Mouse (Mus musculus) intestine, embryonic 15.5 days (tissue): Measurements from ENCODE around the gene Npcd. TPM values are rescaled to one million over a fixed set of nuclear protein-coding genes. Genes with fewer than 3 reads are reported as not detected.

Source experiments
- ATAC-seq: fragments of 200-750 bp; cut with Nextera tagmentation; 2 replicates; pipeline ENCODE4 v1.8.0; 2017; ENCODE audit warnings: moderate TSS enrichment, moderate library complexity
- H3K27ac ChIP-seq: fragments of 300-500 bp; sonication (generic); 2 replicates; pipeline ENCODE4 v1.5.1; 2015; ENCODE audit warnings: mild to moderate bottlenecking, inconsistent platforms
- H3K27me3 ChIP-seq: fragments of 300-500 bp; sonication (generic); replicated peaks from 2 replicates; pipeline ENCODE4 v1.6.1; 2015; ENCODE audit warnings: inconsistent platforms
- H3K36me3 ChIP-seq: fragments of 300-500 bp; sonication (generic); 2 replicates; pipeline ENCODE4 v1.6.1; 2015; ENCODE audit warnings: inconsistent platforms
- H3K4me1 ChIP-seq: fragments of 300-500 bp; sonication (generic); replicated peaks from 2 replicates; pipeline ENCODE4 v1.6.1; 2015; ENCODE audit warnings: inconsistent platforms
- H3K4me2 ChIP-seq: fragments of 300-500 bp; sonication (generic); replicated peaks from 2 replicates; pipeline ENCODE4 v1.6.1; 2015; ENCODE audit warnings: mild to moderate bottlenecking, inconsistent platforms
- H3K4me3 ChIP-seq: fragments of 300-500 bp; sonication (generic); replicated peaks from 2 replicates; pipeline ENCODE4 v1.5.1; 2015; ENCODE audit warnings: inconsistent platforms
- H3K9ac ChIP-seq: fragments of 300-500 bp; sonication (generic); 2 replicates; pipeline ENCODE4 v1.6.1; 2015; ENCODE audit warnings: inconsistent platforms
- H3K9me3 ChIP-seq: fragments of 300-500 bp; sonication (generic); 2 replicates; pipeline ENCODE4 v1.6.1; 2016; ENCODE audit warnings: inconsistent platforms
- WGBS: fragments of 180-500 bp; shearing (Covaris S2); methylation state at CpG from one replicate; pipeline ENCODE4 v1.1.7; 2015; 5-methylcytosine and 5-hydroxymethylcytosine counted together
- polyA plus RNA-seq: library from polyadenylated mRNA; unstranded; fragments of >200 nt; fragmentation: Nextera tagmentation; extraction: Ambion mirVana; gene quantifications from 2 replicates; pipeline ENCODE4 v1.2.1, GENCODE M21; 2015

Npcd gene
- polyA plus RNA-seq, 1 experiment from 2014 or later = 0.23 TPM

DNA sequence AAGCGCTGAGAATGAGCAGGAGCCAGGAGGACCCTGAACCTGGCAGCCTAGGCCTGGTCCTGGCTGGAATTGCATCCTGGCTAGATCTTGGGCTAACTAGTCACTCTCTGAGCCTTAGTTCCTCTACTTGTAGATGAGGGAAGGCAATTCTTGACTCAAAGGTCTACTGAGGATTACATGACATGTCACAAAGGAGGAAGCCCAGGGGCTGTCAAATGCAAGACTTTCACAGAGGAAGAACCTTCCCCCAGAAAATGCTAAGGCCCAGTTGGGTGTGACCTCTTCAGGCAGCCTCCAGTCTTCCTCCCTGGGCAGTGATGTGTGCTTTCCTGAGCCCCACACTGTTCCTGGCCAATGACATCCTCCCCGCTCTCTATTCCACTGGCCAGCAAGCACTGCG, 76.9 kb downstream of the Npcd start:
- no peaks in the 10 kb centered on the region for H3K36me3 ChIP-seq
- H3K9me3 ChIP-seq = no peaks in the 10 kb centered on the region
- H3K4me1 ChIP-seq = no peaks in the 10 kb centered on the region
- WGBS = 82% methylated on average over 3 of the region's 3 CpGs
- no peak overlapping the region for H3K27ac ChIP-seq
- H3K9ac ChIP-seq = no peak overlapping the region
- H3K27me3 ChIP-seq = no peaks in the 10 kb centered on the region
- H3K4me3 ChIP-seq = no peak overlapping the region
- H3K4me2 ChIP-seq = no peak overlapping the region
- no peak for ATAC-seq

DNA sequence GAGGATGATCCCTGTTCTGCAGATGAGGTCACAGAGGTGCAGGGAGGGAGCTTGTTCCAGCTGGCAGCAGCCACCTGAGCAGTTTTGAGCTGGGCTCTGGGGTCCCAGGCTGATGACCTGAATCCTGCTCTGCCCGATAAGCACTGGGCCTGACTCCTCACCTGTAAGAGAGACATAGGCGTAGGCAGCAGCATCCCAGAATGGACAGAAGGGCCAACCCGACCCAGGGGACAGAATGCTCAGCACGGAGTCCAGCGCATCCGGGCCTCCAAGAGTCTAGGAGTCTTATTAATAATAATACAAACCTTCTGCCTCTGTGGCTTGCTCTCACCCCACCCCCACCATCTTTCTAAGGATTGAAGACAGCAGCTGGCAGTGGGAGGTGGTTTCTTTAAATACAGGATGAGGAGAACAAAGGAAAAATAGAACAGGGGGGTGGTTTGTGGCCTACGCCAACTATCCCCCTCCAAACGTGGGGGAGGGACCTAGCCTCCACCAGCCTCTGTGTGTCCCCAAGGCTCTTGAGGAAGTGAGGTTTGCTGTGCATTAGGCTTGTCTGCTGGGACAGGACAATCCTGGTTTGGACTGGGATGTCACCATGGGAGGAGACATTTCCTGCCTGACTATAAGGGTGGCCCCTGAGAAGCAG, 77.9 kb downstream of the Npcd start:
- no peak overlapping the region for H3K4me3 ChIP-seq

DNA sequence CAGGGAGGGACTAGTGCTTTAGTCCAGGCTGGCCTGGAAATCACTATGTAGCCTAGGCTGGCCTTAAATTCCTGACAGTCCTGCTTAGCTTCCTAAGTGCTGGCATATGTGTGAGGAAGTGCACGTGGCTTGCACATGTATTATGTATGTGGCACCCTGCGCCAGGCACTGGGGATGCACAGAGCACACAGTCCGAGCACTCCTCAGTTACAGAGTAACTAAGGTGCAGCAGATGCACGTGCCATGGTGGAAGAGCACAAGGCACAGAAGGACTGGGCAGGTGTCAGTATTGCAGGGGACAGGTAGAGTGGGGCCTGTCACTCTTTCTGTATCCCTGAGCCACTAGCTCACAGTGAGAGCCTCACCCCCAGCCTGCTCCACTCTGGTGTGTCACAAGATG, 78.9 kb downstream of the Npcd start:
- ATAC-seq = no peak
- Histone ChIP-seq H3K27me3 (no peaks in the 10 kb centered on the region), H3K27ac (no peak overlapping the region), H3K9ac (no peak overlapping the region), H3K4me2 (no peak overlapping the region), H3K4me3 (no peak overlapping the region), H3K4me1 (no peaks in the 10 kb centered on the region), H3K9me3 (no peaks in the 10 kb centered on the region), H3K36me3 (no peaks in the 10 kb centered on the region)
- WGBS = 88% methylated on average over 4 of the region's 4 CpGs

More for the DNA sequence above, 77.9 kb downstream of the Npcd start:
- 69% methylated on average over 8 of the region's 8 CpGs for WGBS
- ATAC-seq = no peak
- Histone ChIP-seq H3K9ac (no peak overlapping the region), H3K4me2 (no peak overlapping the region), H3K4me1 (no peaks in the 10 kb centered on the region), H3K9me3 (no peaks in the 10 kb centered on the region), H3K27me3 (no peaks in the 10 kb centered on the region), H3K27ac (no peak overlapping the region), H3K36me3 (no peaks in the 10 kb centered on the region)

DNA sequence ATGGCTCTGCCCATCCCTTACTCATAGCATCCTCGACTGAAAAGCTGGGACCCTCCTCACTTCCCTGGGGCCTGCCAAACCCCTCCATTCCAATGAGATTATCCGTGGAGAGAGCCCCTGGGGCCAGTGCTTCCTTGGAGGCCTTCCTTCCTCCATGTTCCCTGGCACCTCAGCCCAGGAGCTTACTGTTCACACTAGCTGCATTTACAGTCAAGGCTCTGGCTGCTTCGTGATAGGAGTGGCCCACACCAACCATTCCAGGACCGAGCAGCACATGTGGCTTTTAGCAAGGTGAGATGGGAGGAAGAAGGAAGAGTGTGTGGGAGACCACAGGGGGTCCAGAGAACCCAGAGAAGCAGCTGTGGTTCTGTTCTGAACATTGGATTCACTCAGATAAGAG, 80.2 kb downstream of the Npcd start:
- Histone ChIP-seq H3K4me3 (no peak overlapping the region), H3K4me1 (no peaks in the 10 kb centered on the region), H3K9me3 (no peaks in the 10 kb centered on the region), H3K4me2 (no peak overlapping the region), H3K27me3 (no peaks in the 10 kb centered on the region), H3K27ac (no peak overlapping the region), H3K9ac (no peak overlapping the region), H3K36me3 (no peaks in the 10 kb centered on the region)
- no peak for ATAC-seq
- WGBS = 57% methylated on average over 4 of the region's 4 CpGs

DNA sequence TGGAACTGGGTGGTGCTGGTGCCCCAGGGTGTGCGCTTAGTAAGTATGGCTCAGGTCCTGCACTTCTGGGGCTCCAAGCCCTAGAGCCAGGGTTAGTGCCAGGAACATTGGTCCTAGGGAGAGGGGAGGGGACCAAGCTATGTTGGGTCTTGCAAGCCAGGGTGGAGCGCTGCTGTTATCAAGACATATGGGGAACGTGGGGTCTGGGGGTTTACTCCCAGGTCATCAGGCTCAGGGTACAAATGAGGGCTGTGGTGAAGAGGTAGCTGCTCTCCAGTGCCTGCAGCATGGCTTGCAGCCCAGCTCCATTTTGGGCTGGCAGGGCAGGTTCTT, 80.7 kb downstream of the Npcd start:
- Histone ChIP-seq H3K4me2 (no peak overlapping the region), H3K9ac (no peak overlapping the region), H3K27ac (no peak overlapping the region), H3K36me3 (no peaks in the 10 kb centered on the region), H3K9me3 (no peaks in the 10 kb centered on the region), H3K4me3 (no peak overlapping the region), H3K27me3 (no peaks in the 10 kb centered on the region), H3K4me1 (no peaks in the 10 kb centered on the region)
- 88% methylated on average over 3 of the region's 3 CpGs for WGBS
- ATAC-seq = no peak

DNA sequence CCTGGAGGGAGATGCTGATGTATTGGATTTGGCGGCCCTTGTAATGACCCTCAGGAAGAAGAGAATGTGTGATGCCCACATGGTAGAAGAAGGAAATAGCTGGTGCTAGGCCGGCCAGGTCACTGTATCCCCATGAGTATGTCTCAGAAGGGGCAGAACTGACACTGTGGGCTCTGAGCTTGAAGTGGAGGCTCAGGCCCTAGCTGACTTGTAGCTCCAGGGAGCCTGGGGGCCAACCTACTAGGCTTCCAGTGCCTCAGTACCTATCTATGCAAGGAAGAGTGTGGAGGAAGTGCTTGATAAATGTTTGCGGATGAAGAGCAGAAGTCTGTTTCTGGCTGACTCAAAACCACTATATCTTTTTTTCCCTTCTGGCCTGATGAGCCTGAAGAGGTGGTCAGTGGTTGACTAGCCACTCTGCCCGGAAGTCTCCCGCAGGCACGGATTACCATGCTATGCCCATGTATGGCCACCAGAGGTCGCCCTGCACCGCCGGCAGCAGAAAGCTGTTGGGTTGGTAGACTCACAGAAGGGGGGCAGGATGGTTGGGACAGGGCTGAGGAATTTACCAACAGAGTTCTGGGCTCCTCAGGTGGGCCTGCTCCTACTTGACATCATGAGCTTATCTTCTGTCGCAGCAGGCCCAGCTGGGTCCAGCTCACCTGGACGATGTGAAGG, 81.2 kb downstream of the Npcd start:
- WGBS = 21% methylated on average over 11 of the region's 11 CpGs
- no peaks in the 10 kb centered on the region for H3K9me3 ChIP-seq
- no peak overlapping the region for H3K4me2 ChIP-seq
- H3K27me3 ChIP-seq = no peaks in the 10 kb centered on the region
- no peaks in the 10 kb centered on the region for H3K36me3 ChIP-seq
- H3K27ac ChIP-seq = no peak overlapping the region
- ATAC-seq = peak; percentile 57
- H3K4me3 ChIP-seq = no peak overlapping the region
- no peak overlapping the region for H3K9ac ChIP-seq
- no peaks in the 10 kb centered on the region for H3K4me1 ChIP-seq

DNA sequence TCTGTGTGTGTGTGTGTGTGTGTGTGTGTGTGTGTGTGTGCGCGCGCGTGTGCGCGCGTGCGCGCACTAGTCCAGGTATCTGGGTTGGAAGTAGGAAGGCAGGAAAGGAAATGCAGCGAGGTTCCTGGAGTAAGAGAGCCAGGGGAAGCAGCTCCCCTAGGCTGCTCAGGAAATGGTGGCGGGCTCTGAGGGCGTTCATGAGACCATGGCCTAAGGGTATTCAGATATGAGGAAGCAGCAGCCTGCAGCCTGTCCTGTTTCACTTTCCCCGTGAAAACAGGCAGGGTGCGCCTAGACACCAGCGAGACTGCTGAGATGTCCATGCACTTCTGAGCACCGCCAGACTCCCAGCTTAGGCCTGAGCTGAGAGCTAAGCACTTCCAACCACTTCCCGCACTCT, 82.3 kb downstream of the Npcd start:
- Histone ChIP-seq H3K36me3 (no peaks in the 10 kb centered on the region), H3K27ac (no peak overlapping the region), H3K9me3 (no peaks in the 10 kb centered on the region), H3K27me3 (no peaks in the 10 kb centered on the region), H3K4me3 (no peak overlapping the region), H3K4me2 (no peak overlapping the region), H3K9ac (no peak overlapping the region), H3K4me1 (no peaks in the 10 kb centered on the region)
- ATAC-seq = no peak
- 75% methylated on average over 17 of the region's 17 CpGs for WGBS

DNA sequence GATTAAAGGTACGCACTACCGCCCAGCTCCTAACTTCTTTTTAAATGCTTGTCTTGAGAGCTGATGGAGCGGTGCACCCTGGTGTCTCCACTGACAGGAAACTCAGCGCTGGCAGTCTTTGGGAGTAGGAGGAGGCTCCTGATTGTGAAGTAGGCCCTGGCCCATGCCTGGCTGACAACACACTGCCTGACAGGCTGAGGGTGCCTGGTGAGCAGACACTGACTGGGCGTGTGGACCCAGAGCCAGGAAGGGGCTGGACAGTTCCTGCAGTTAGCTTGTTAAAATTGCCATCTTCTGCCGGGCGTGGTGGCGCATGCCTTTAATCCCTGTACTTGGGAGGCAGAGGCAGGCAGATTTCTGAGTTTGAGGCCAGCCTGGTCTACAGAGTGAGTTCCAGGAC, 83.8 kb downstream of the Npcd start:
- ATAC-seq = no peak
- H3K9me3 ChIP-seq = no peaks in the 10 kb centered on the region
- no peak overlapping the region for H3K4me2 ChIP-seq
- H3K4me1 ChIP-seq = no peaks in the 10 kb centered on the region
- H3K27ac ChIP-seq = no peak overlapping the region
- H3K27me3 ChIP-seq = no peaks in the 10 kb centered on the region
- H3K9ac ChIP-seq = no peak overlapping the region
- WGBS = 87% methylated on average over 8 of the region's 8 CpGs
- H3K36me3 ChIP-seq = no peaks in the 10 kb centered on the region
- H3K4me3 ChIP-seq = no peak overlapping the region

DNA sequence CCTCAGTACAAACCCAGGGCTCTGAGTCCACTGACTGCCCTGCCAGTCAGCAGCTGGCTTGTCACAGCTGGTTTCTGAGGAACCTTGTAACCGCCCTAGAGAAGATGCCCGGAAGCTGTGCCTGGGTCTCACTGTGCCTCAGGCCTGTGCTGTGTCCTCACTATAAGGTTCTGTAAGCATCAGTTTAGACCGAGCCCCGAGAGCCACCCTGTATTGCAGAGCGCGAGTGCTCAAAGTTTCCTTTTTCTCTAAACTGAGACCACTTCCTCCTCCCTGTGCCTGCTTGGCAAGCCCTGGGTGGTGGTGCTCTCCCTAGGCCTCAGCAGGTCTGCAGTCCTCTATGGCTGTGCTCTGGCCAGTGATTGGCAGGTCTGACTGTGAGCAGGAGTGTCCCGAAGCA, 84.9 kb downstream of the Npcd start:
- H3K4me3 ChIP-seq = no peak overlapping the region
- no peak overlapping the region for H3K9ac ChIP-seq
- no peaks in the 10 kb centered on the region for H3K27me3 ChIP-seq
- H3K27ac ChIP-seq = no peak overlapping the region
- no peaks in the 10 kb centered on the region for H3K9me3 ChIP-seq
- H3K4me2 ChIP-seq = no peak overlapping the region
- WGBS = 89% methylated on average over 7 of the region's 7 CpGs
- no peaks in the 10 kb centered on the region for H3K4me1 ChIP-seq
- no peaks in the 10 kb centered on the region for H3K36me3 ChIP-seq
- no peak for ATAC-seq

DNA sequence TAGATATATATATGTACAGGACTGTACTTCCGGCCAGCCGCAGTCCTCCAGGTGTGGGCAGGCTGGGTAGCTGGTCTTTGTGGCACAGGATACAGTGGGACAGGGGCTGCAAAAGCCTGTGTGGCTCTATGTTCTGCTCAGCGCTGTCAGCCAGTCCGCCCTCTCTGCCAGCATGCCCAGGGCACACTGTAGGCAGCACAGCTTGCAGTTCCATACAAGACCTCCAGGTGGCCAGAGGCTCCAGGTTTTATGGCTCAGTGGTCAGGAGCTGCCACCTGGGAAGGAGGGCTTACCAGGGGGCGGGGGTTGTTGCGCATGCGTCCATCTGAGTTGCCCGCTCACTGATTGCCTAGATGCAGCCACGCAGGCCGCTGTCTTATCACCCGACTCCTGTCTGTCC, 86.0 kb downstream of the Npcd start:
- Histone ChIP-seq H3K36me3 (no peaks in the 10 kb centered on the region), H3K27ac (no peak overlapping the region), H3K9me3 (no peaks in the 10 kb centered on the region), H3K9ac (no peak overlapping the region), H3K27me3 (no peaks in the 10 kb centered on the region), H3K4me3 (no peak overlapping the region), H3K4me1 (peaks cover 2% of the 10 kb centered on the region), H3K4me2 (no peak overlapping the region)
- ATAC-seq = no peak; the same call in 1 of the 2 replicates
- 65% methylated on average over 11 of the region's 11 CpGs for WGBS

DNA sequence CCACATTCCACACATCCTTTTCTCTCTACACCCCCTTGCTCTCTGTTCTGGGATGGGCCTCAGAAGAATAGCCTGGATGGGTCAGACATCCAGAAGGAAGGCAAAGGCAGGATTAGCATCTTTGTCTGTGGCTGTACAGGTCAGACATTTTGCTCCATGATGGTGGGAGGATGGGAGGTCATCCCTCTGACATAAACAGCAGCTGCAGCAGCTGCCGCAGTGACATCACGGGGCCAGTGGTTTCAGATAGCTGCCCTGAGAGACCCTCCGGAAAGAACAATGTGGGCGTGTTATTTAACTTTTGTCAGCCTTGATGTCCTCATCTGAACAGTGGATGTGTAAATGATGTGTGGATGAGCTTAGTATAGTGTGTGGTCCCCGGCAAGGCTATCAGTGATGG, 88.2 kb downstream of the Npcd start:
- Histone ChIP-seq H3K36me3 (no peaks in the 10 kb centered on the region), H3K4me1 (peaks cover 11% of the 10 kb centered on the region), H3K9me3 (no peaks in the 10 kb centered on the region), H3K27ac (no peak overlapping the region), H3K27me3 (no peaks in the 10 kb centered on the region), H3K4me3 (no peak overlapping the region), H3K4me2 (no peak overlapping the region), H3K9ac (no peak overlapping the region)
- WGBS = 88% methylated on average over 5 of the region's 5 CpGs
- ATAC-seq = no peak

DNA sequence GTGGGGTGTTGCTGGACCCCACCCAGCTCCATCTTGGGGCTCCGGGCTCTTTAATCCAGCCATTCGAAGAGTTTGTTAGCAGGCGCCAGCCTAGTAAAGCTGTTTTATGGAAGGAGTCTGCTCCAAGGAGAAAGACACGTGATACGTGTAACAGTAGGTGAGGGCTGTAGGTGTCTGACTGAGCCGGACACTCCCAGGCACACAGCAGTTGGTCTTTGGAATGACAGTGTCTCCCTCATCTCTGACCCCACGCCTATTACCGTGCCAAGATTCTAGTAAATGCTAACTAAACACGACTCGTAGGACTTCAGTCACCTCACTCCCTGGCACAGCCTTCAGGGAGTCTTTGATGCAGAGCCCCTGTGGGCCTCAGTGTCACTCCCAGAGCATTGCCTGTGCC, 88.7 kb downstream of the Npcd start:
- H3K27ac ChIP-seq = no peak overlapping the region
- no peak overlapping the region for H3K4me3 ChIP-seq
- no peak for ATAC-seq
- no peaks in the 10 kb centered on the region for H3K27me3 ChIP-seq
- H3K9me3 ChIP-seq = no peaks in the 10 kb centered on the region
- H3K4me1 ChIP-seq = peaks cover 12% of the 10 kb centered on the region
- H3K4me2 ChIP-seq = no peak overlapping the region
- no peaks in the 10 kb centered on the region for H3K36me3 ChIP-seq
- no peak overlapping the region for H3K9ac ChIP-seq
- 77% methylated on average over 10 of the region's 10 CpGs for WGBS

DNA sequence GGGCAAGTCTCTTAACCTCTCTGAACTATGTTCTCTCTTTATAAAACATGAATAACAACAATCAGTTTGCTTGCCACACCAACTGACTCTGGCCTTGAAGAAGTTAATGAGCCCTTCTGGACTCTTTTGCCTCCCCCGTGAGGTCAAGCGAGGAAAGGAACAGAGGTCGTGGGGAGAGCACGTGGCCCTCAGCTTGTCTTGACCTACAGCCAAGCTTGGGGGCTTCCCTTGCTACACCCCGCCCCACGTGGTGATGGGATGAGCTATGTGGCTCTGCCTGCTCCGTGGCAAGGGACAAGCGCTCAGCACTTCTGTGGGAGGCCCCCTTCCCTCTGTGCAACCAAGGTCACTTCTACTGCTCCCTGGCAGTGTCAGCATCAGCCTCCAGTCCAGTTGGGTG, 89.3 kb downstream of the Npcd start:
- H3K27me3 ChIP-seq = no peaks in the 10 kb centered on the region
- no peaks in the 10 kb centered on the region for H3K9me3 ChIP-seq
- ATAC-seq = no peak
- no peak overlapping the region for H3K4me2 ChIP-seq
- no peak overlapping the region for H3K4me3 ChIP-seq
- no peak overlapping the region for H3K9ac ChIP-seq
- H3K4me1 ChIP-seq = peaks cover 12% of the 10 kb centered on the region
- WGBS = 77% methylated on average over 8 of the region's 8 CpGs
- H3K27ac ChIP-seq = no peak overlapping the region
- no peaks in the 10 kb centered on the region for H3K36me3 ChIP-seq
